Mouse (Mus musculus): ENCODE measurements around the gene Agr3. TPM values are rescaled to one million over a fixed set of nuclear protein-coding genes. Genes with fewer than 3 reads are reported as not detected.

Gene Agr3
- not detected in 2 replicates for polyA plus RNA-seq (2014; fragmentation: Nextera tagmentation; extraction: Ambion mirVana)

- DNase-seq (ENCODE audit: low spot score) = peak; percentile 1
- WGBS = 78% methylated on average over 9 of the region's 9 CpGs
- H3K4me3 ChIP-seq (ENCODE audit: low read depth, low read length) = no peak within 1 kb of the TSS
- H3K27ac ChIP-seq (ENCODE audit: low read depth, low read length) = no peak within 1 kb of the TSS
- no peaks in the 10 kb centered on the region for H3K9me3 ChIP-seq (replicated peaks; ENCODE audit: control insufficient read depth, low read length)
- no peaks in the 10 kb centered on the region for H3K27me3 ChIP-seq (replicated peaks; ENCODE audit: control insufficient read depth, insufficient read depth, low read length)
- H3K9ac ChIP-seq (ENCODE audit: low read length) = no peak within 1 kb of the TSS
- no peaks in the 10 kb centered on the region for H3K36me3 ChIP-seq (ENCODE audit: control insufficient read depth, insufficient read depth, low read length)
- ATAC-seq = no peak
- no peaks in the 10 kb centered on the region for H3K4me1 ChIP-seq (ENCODE audit: control insufficient read depth, insufficient read depth, low read length)
- no peak within 1 kb of the TSS for H3K4me2 ChIP-seq (ENCODE audit: low read length)
Observed at GRCm38 (mm10) chr12:35925402-35925801, at the start of gene Agr3. Gene Agr3 (plus strand): TSS chr12:35925620.

DNA sequence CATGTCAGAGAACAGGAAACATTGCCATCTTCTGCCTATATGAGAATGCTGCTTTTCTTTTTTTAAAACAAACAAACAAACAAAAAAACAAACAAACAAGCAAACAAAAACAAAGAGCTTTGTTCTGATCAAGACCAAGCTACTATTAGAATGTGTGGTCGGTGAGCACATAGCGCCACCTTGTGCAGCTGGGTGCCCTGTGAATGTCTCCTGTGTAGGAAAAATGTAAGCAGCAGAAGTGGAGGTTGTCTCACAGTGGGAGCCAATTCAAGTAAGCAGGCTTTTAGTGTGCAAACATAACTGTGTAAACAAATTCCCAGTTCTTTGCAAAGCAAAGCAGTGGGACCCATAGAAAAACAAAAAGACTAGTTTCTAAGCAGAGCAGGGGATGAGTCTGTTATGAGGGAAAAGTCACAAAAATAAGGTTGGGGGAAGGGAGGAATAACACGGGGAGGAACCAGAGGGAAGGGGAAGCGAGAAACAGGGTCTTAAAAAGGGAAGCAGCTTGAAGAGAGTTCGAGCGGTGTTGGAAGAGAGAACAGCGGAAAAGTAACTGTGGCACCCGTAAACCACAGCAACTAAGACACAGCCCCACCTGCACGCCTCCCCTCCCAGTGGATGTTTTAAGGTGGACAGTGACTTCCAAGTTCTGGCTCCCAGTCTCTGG, 40.4 kb upstream of the Agr3 start:
- ATAC-seq (no peak), DNase-seq (ENCODE audit: low spot score) (no peak)
- Histone ChIP-seq H3K27ac (ENCODE audit: low read depth, low read length) (no peak overlapping the region), H3K36me3 (ENCODE audit: control insufficient read depth, insufficient read depth, low read length) (no peaks in the 10 kb centered on the region), H3K4me2 (ENCODE audit: low read length) (no peak overlapping the region), H3K4me3 (ENCODE audit: low read depth, low read length) (no peak overlapping the region), H3K27me3 (replicated peaks; ENCODE audit: control insufficient read depth, insufficient read depth, low read length) (no peaks in the 10 kb centered on the region), H3K9me3 (replicated peaks; ENCODE audit: control insufficient read depth, low read length) (no peaks in the 10 kb centered on the region), H3K4me1 (ENCODE audit: control insufficient read depth, insufficient read depth, low read length) (no peaks in the 10 kb centered on the region), H3K9ac (ENCODE audit: low read length) (no peak overlapping the region)
- 58% methylated on average over 9 of the region's 9 CpGs for WGBS

GRCm38 (mm10) chr12:35889383-35889782, 36.0 kb upstream of the Agr3 start:
- WGBS = 72% methylated on average over 2 of the region's 2 CpGs
- H3K4me2 ChIP-seq (ENCODE audit: low read length) = no peak overlapping the region
- ATAC-seq = no peak

DNA sequence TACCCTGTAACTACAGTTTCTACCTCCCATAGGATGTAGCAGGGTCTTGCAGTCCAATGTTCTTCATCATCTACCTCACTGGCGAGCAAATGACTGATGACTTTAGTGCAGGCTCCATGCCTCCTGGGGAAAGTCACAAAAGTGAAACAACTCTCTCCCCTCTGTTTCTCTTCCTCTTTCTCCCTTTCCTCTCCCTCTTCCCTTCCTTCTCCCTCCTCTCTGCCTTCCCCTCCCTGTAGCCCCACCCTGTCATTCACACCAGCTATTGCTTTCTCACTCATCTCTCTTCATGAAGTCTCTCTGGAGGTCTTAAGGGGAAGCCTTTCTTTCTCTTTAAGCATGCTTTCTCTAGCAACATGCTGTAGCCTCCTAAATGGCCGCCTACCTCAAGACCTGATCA, 34.7 kb upstream of the Agr3 start:
- Histone ChIP-seq H3K27ac (ENCODE audit: low read depth, low read length) (no peak overlapping the region), H3K4me1 (ENCODE audit: control insufficient read depth, insufficient read depth, low read length) (peaks cover 4% of the 10 kb centered on the region; the same call in 1 of the 2 replicates), H3K36me3 (ENCODE audit: control insufficient read depth, insufficient read depth, low read length) (no peaks in the 10 kb centered on the region), H3K9ac (ENCODE audit: low read length) (no peak overlapping the region), H3K4me2 (ENCODE audit: low read length) (no peak overlapping the region), H3K4me3 (ENCODE audit: low read depth, low read length) (no peak overlapping the region), H3K9me3 (replicated peaks; ENCODE audit: control insufficient read depth, low read length) (no peaks in the 10 kb centered on the region), H3K27me3 (replicated peaks; ENCODE audit: control insufficient read depth, insufficient read depth, low read length) (no peaks in the 10 kb centered on the region)
- DNase-seq (ENCODE audit: low spot score) (no peak), ATAC-seq (no peak)
- WGBS = 75% methylated on average over 2 of the region's 2 CpGs

More at GRCm38 (mm10) chr12:35889383-35889782, 36.0 kb upstream of the Agr3 start:
- Histone ChIP-seq H3K4me3 (ENCODE audit: low read depth, low read length) (no peak overlapping the region), H3K27ac (ENCODE audit: low read depth, low read length) (no peak overlapping the region), H3K36me3 (ENCODE audit: control insufficient read depth, insufficient read depth, low read length) (no peaks in the 10 kb centered on the region), H3K9ac (ENCODE audit: low read length) (no peak overlapping the region), H3K27me3 (replicated peaks; ENCODE audit: control insufficient read depth, insufficient read depth, low read length) (no peaks in the 10 kb centered on the region), H3K4me1 (ENCODE audit: control insufficient read depth, insufficient read depth, low read length) (peaks cover 2% of the 10 kb centered on the region; the same call in 1 of the 2 replicates), H3K9me3 (replicated peaks; ENCODE audit: control insufficient read depth, low read length) (no peaks in the 10 kb centered on the region)
- no peak for DNase-seq (ENCODE audit: low spot score)

- H3K9me3 ChIP-seq (replicated peaks; ENCODE audit: control insufficient read depth, low read length) = no peaks in the 10 kb centered on the region
- H3K36me3 ChIP-seq (ENCODE audit: control insufficient read depth, insufficient read depth, low read length) = no peaks in the 10 kb centered on the region
- H3K4me2 ChIP-seq (ENCODE audit: low read length) = no peak overlapping the region
- no peak overlapping the region for H3K9ac ChIP-seq (ENCODE audit: low read length)
- no peak overlapping the region for H3K27ac ChIP-seq (ENCODE audit: low read depth, low read length)
- ATAC-seq (no peak), DNase-seq (ENCODE audit: low spot score) (peak; percentile 10)
- WGBS = 3% methylated on average over 6 of the region's 6 CpGs
- no peaks in the 10 kb centered on the region for H3K27me3 ChIP-seq (replicated peaks; ENCODE audit: control insufficient read depth, insufficient read depth, low read length)
- peaks cover 4% of the 10 kb centered on the region; the same call in 1 of the 2 replicates for H3K4me1 ChIP-seq (ENCODE audit: control insufficient read depth, insufficient read depth, low read length)
- no peak overlapping the region for H3K4me3 ChIP-seq (ENCODE audit: low read depth, low read length)
Observed at GRCm38 (mm10) chr12:35894304-35894900, 31.0 kb upstream of the Agr3 start.

DNA sequence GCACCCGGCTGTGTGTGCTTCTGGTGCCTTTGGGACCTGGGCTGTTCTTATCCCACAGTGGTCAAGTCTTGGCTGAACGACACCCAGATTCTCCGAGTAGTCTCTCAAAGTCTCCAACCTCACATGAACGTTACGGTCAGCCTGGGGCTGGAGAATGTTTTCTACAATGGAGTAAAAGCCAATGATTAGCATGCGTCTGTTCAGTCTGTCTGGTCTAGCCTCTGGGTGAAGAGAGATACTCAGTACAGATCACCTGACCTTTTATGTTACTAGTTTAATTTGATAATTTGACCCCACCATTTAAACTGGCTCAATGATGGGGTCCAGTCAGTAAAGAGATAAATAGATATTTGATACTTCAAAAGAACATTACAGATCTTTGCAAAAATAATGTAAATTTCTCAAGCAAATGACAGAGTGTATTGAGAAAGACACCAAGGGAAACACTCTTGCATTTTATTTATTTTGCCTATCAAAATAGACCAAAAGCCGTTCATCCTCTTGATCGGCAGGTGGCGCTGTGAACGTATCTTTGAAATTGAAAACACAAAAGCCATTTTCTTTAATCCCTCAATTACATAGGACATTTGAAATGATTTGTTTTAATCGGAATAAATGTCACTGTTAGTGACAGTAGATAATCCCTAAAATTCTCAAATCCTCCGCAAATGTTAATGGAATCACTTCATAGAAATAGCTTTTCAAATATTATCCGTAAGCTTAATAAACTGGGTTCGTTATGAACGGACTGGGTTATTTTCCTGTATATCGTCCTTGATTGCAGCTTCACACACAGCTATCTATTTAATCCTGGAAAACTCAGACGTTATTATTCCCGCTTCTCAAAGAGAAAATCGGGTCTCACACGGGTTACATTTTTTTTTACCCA, 29.3 kb upstream of the Agr3 start:
- Histone ChIP-seq H3K4me3 (ENCODE audit: low read depth, low read length) (peak overlapping the region; percentile 31), H3K27ac (ENCODE audit: low read depth, low read length) (peak overlapping the region; percentile 39), H3K9ac (ENCODE audit: low read length) (peak overlapping the region; percentile 55), H3K9me3 (replicated peaks; ENCODE audit: control insufficient read depth, low read length) (no peaks in the 10 kb centered on the region), H3K36me3 (ENCODE audit: control insufficient read depth, insufficient read depth, low read length) (no peaks in the 10 kb centered on the region), H3K4me2 (ENCODE audit: low read length) (peak overlapping the region; percentile 52), H3K4me1 (ENCODE audit: control insufficient read depth, insufficient read depth, low read length) (peaks cover 4% of the 10 kb centered on the region; the same call in 1 of the 2 replicates), H3K27me3 (replicated peaks; ENCODE audit: control insufficient read depth, insufficient read depth, low read length) (no peaks in the 10 kb centered on the region)
- WGBS = 16% methylated on average over 20 of the region's 20 CpGs
- peak; percentile 93 for DNase-seq (ENCODE audit: low spot score)
- peak; percentile 59 for ATAC-seq

GRCm38 (mm10) chr12:35896764-35897282, 28.6 kb upstream of the Agr3 start:
- ATAC-seq = peak; percentile 71
- H3K9me3 ChIP-seq (replicated peaks; ENCODE audit: control insufficient read depth, low read length) = no peaks in the 10 kb centered on the region

DNA sequence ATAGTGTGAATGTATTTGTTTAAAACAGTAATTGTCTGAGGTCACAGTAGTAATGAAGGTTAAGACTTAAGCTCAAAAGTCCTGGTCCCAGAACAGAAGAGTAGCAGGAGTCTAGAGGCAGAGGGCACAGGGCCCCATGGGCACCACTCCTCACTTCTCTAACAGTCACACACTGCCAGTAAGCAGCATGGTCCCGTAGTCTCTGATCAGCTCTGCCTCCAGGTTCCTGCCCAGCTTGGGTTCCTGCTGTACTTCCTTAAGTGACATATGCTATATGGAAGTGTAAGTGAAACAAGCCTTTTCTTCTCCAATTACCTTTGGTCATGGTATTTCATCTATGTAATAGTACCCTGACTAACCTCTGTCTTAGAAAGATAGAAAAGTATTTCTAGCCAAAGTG, 14.8 kb upstream of the Agr3 start:
- H3K4me3 ChIP-seq (ENCODE audit: low read depth, low read length) = no peak overlapping the region
- WGBS = 82% methylated on average over 1 of the region's 1 CpGs
- no peak for DNase-seq (ENCODE audit: low spot score)
- H3K27ac ChIP-seq (ENCODE audit: low read depth, low read length) = no peak overlapping the region
- no peak overlapping the region for H3K4me2 ChIP-seq (ENCODE audit: low read length)
- no peaks in the 10 kb centered on the region for H3K9me3 ChIP-seq (replicated peaks; ENCODE audit: control insufficient read depth, low read length)
- no peak overlapping the region for H3K9ac ChIP-seq (ENCODE audit: low read length)
- no peaks in the 10 kb centered on the region for H3K36me3 ChIP-seq (ENCODE audit: control insufficient read depth, insufficient read depth, low read length)
- ATAC-seq = no peak
- no peaks in the 10 kb centered on the region for H3K27me3 ChIP-seq (replicated peaks; ENCODE audit: control insufficient read depth, insufficient read depth, low read length)
- H3K4me1 ChIP-seq (ENCODE audit: control insufficient read depth, insufficient read depth, low read length) = no peaks in the 10 kb centered on the region

More at GRCm38 (mm10) chr12:35896764-35897282, 28.6 kb upstream of the Agr3 start:
- Histone ChIP-seq H3K4me3 (ENCODE audit: low read depth, low read length) (peak overlapping the region; percentile 31), H3K9ac (ENCODE audit: low read length) (peak overlapping the region; percentile 55), H3K36me3 (ENCODE audit: control insufficient read depth, insufficient read depth, low read length) (no peaks in the 10 kb centered on the region), H3K4me2 (ENCODE audit: low read length) (peak overlapping the region; percentile 52), H3K27ac (ENCODE audit: low read depth, low read length) (peak overlapping the region; percentile 39), H3K27me3 (replicated peaks; ENCODE audit: control insufficient read depth, insufficient read depth, low read length) (no peaks in the 10 kb centered on the region), H3K4me1 (ENCODE audit: control insufficient read depth, insufficient read depth, low read length) (peaks cover 4% of the 10 kb centered on the region; the same call in 1 of the 2 replicates)
- 3% methylated on average over 4 of the region's 4 CpGs for WGBS
- peak; percentile 71 for DNase-seq (ENCODE audit: low spot score)

Measured in forebrain, embryonic 14.5 days (tissue).